Mouse (Mus musculus): ENCODE measurements around the gene Rassf1. TPM values are rescaled to one million over a fixed set of nuclear protein-coding genes. Genes with fewer than 3 reads are reported as not detected.
A peak's percentile ranks its signal among the peaks of the same experiment; 100 is the strongest.

Rassf1 gene
- polyA plus RNA-seq, 1 experiment from 2014 or later, result 44.0 TPM

DNA sequence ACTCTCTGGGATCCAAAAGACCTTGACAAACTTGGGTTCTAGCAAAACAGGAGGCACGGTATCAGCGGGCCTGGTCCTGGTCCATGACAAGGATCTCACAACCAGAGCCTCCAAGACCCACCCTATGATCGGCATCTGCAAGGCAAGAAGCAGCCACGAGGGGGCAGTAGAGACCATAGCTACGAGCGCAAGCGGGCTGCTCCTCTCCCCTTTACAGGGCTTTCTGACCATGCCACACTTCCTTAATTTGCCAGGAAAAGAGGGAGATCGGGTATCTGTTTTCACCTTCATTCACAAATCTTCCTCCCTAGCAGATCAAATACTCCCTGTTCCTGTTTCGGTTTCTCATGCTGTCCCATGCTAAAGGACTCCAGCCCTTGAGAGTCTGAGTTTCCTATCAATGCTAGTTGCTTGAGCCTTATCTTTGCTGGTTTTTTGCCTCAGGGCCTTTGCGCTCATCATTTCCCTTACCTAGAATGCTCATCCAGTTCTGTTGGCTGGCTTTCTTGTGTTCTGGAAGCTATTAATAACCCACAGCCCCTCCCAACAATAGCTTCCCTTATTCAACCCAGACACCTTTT lies 50.8 kb downstream of the Rassf1 start:
- no peaks in the 10 kb centered on the region for H3K9me3 ChIP-seq (ENCODE audit: control insufficient read depth, low read length)
- H3K36me3 ChIP-seq (ENCODE audit: control insufficient read depth, insufficient read depth, low read length), result no peaks in the 10 kb centered on the region
- WGBS, result 14% methylated on average over 10 of the region's 10 CpGs
- H3K4me1 ChIP-seq (ENCODE audit: control insufficient read depth, insufficient read depth, low read length), result peaks cover 26% of the 10 kb centered on the region
- H3K9ac ChIP-seq (ENCODE audit: low read length), result peak overlapping the region; percentile 51; the same call in 1 of the 2 replicates
- H3K27me3 ChIP-seq (ENCODE audit: control insufficient read depth, insufficient read depth, low read length), result no peaks in the 10 kb centered on the region
- no peak overlapping the region for H3K4me2 ChIP-seq
- H3K27ac ChIP-seq (ENCODE audit: low read depth, low read length), result no peak overlapping the region
- peak; percentile 72 for ATAC-seq (ENCODE audit: low FRiP score)
- H3K4me3 ChIP-seq (ENCODE audit: low read depth, low read length), result no peak overlapping the region
- DNase-seq (ENCODE audit: low spot score, missing footprints), result peak; percentile 100

- DNase-seq (ENCODE audit: low spot score, missing footprints), result no peak
- Histone ChIP-seq H3K4me3 (ENCODE audit: low read depth, low read length) (no peak overlapping the region), H3K27me3 (ENCODE audit: control insufficient read depth, insufficient read depth, low read length) (no peaks in the 10 kb centered on the region), H3K9me3 (ENCODE audit: control insufficient read depth, low read length) (no peaks in the 10 kb centered on the region), H3K27ac (ENCODE audit: low read depth, low read length) (no peak overlapping the region), H3K4me2 (no peak overlapping the region), H3K9ac (ENCODE audit: low read length) (no peak overlapping the region), H3K36me3 (ENCODE audit: control insufficient read depth, insufficient read depth, low read length) (no peaks in the 10 kb centered on the region), H3K4me1 (ENCODE audit: control insufficient read depth, insufficient read depth, low read length) (peaks cover 27% of the 10 kb centered on the region)
- ATAC-seq (ENCODE audit: low FRiP score), result peak; percentile 12; the same call in 1 of the 2 replicates
- 83% methylated on average over 6 of the region's 6 CpGs for WGBS
These were observed 51.9 kb downstream of the Rassf1 start for GRCm38 (mm10) chr9:107603251-107603650.

GRCm38 (mm10) chr9:107605041-107605661 lies 53.8 kb downstream of the Rassf1 start:
- Histone ChIP-seq H3K27ac (ENCODE audit: low read depth, low read length) (no peak overlapping the region), H3K27me3 (ENCODE audit: control insufficient read depth, insufficient read depth, low read length) (no peaks in the 10 kb centered on the region), H3K4me2 (0 out of 2 replicates have a peak overlapping the region, but pooled peaks have one; percentile 3), H3K4me3 (ENCODE audit: low read depth, low read length) (no peak overlapping the region), H3K9me3 (ENCODE audit: control insufficient read depth, low read length) (no peaks in the 10 kb centered on the region), H3K36me3 (ENCODE audit: control insufficient read depth, insufficient read depth, low read length) (no peaks in the 10 kb centered on the region), H3K4me1 (ENCODE audit: control insufficient read depth, insufficient read depth, low read length) (peaks cover 39% of the 10 kb centered on the region), H3K9ac (ENCODE audit: low read length) (peak overlapping the region; percentile 43; the same call in 1 of the 2 replicates)
- DNase-seq (ENCODE audit: low spot score, missing footprints) (no peak), ATAC-seq (ENCODE audit: low FRiP score) (no peak)
- 38% methylated on average over 22 of the region's 23 CpGs for WGBS

GRCm38 (mm10) chr9:107606591-107606990 lies 55.2 kb downstream of the Rassf1 start:
- H3K4me3 ChIP-seq (ENCODE audit: low read depth, low read length), result no peak overlapping the region
- WGBS, result 16% methylated on average over 9 of the region's 9 CpGs
- DNase-seq (ENCODE audit: low spot score, missing footprints), result no peak

GRCm38 (mm10) chr9:107607036-107607435 lies 55.7 kb downstream of the Rassf1 start:
- H3K9ac ChIP-seq (ENCODE audit: low read length), result 0 out of 2 replicates have a peak overlapping the region, but pooled peaks have one; percentile 18
- H3K4me3 ChIP-seq (ENCODE audit: low read depth, low read length), result no peak overlapping the region
- ATAC-seq (ENCODE audit: low FRiP score), result no peak
- H3K27me3 ChIP-seq (ENCODE audit: control insufficient read depth, insufficient read depth, low read length), result no peaks in the 10 kb centered on the region
- H3K4me2 ChIP-seq, result no peak overlapping the region
- WGBS, result 71% methylated on average over 2 of the region's 2 CpGs
- peaks cover 46% of the 10 kb centered on the region for H3K4me1 ChIP-seq (ENCODE audit: control insufficient read depth, insufficient read depth, low read length)
- no peak for DNase-seq (ENCODE audit: low spot score, missing footprints)
- H3K9me3 ChIP-seq (ENCODE audit: control insufficient read depth, low read length), result no peaks in the 10 kb centered on the region
- H3K27ac ChIP-seq (ENCODE audit: low read depth, low read length), result no peak overlapping the region
- H3K36me3 ChIP-seq (ENCODE audit: control insufficient read depth, insufficient read depth, low read length), result no peaks in the 10 kb centered on the region

More at GRCm38 (mm10) chr9:107606591-107606990, 55.2 kb downstream of the Rassf1 start:
- Histone ChIP-seq H3K27me3 (ENCODE audit: control insufficient read depth, insufficient read depth, low read length) (no peaks in the 10 kb centered on the region), H3K4me2 (no peak overlapping the region), H3K9ac (ENCODE audit: low read length) (0 out of 2 replicates have a peak overlapping the region, but pooled peaks have one; percentile 18), H3K9me3 (ENCODE audit: control insufficient read depth, low read length) (no peaks in the 10 kb centered on the region), H3K4me1 (ENCODE audit: control insufficient read depth, insufficient read depth, low read length) (peaks cover 43% of the 10 kb centered on the region), H3K27ac (ENCODE audit: low read depth, low read length) (no peak overlapping the region), H3K36me3 (ENCODE audit: control insufficient read depth, insufficient read depth, low read length) (no peaks in the 10 kb centered on the region)
- ATAC-seq (ENCODE audit: low FRiP score), result no peak

DNA sequence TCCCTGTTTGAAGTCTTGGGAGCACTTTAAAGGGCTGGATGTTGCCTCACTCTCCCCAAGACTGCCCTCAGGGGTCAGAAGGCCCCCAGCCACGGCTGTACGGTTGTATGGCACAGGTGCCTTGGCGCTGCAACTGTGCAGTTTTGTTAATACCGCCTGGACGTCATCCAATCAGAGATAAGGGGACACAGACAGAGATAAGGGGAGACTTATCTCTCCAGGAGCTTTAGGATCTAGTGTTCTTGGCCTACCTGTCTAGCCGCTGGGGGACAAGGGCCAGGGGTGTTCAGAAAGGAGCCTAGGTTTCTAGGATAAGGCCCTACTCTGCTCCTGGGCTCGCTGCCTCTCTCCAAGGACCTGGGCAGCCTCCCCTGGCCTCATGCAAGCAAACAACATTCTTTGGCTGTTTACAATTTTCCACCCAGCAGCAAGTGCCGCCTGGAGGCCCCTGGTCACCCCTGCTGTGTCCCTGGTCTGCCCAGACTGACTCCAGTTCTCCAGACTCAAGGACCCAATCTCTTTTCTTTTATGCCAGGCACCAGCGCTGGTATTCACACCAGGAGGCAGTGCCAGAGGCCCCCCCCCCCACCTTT lies 56.4 kb downstream of the Rassf1 start:
- DNase-seq (ENCODE audit: low spot score, missing footprints), result no peak
- H3K9ac ChIP-seq (ENCODE audit: low read length), result no peak overlapping the region
- H3K4me1 ChIP-seq (ENCODE audit: control insufficient read depth, insufficient read depth, low read length), result peaks cover 46% of the 10 kb centered on the region
- ATAC-seq (ENCODE audit: low FRiP score), result no peak
- no peaks in the 10 kb centered on the region for H3K27me3 ChIP-seq (ENCODE audit: control insufficient read depth, insufficient read depth, low read length)
- 66% methylated on average over 9 of the region's 9 CpGs for WGBS
- H3K4me2 ChIP-seq, result no peak overlapping the region
- H3K9me3 ChIP-seq (ENCODE audit: control insufficient read depth, low read length), result no peaks in the 10 kb centered on the region
- no peak overlapping the region for H3K27ac ChIP-seq (ENCODE audit: low read depth, low read length)
- no peaks in the 10 kb centered on the region for H3K36me3 ChIP-seq (ENCODE audit: control insufficient read depth, insufficient read depth, low read length)
- H3K4me3 ChIP-seq (ENCODE audit: low read depth, low read length), result no peak overlapping the region

DNA sequence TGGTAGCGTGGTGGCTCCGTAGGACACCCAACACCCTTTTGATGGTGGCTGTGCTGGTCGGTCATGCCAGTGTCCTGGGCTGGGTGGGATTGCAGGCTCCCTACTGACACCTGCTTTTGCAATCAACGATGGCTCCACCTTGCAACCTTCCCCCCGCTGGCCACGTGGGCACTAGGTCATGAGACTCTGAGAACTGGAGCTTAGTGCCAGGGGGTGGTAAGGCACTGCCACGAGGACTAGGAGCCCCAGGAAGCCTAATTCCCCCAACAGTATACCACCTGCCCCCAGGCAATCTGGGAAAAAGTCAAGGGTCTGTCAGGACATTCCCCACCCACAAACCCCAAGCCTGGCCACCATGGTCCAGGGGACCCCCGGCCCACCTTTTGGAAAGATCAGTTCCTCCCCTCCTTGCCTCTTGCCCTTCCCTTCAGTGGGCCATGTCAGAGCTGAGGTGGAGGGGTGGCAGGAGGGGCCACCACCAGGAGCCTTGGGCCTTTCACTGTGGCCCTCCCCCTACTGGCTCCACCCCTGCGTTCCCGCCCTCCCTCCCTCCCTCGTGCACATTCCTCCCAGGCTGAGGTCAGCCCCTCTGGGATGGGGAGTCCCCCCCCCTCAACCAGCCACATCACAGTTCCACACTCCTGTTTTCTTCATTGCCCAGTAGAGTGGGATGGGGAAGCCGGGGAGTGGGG lies 57.5 kb downstream of the Rassf1 start, which contains the start of gene Sema3b:
TSS of gene Sema3b (minus strand) at position 489 of the 692 bp plus-strand sequence.
- 46% methylated on average over 11 of the region's 12 CpGs for WGBS
- Histone ChIP-seq H3K36me3 (ENCODE audit: control insufficient read depth, insufficient read depth, low read length) (no peaks in the 10 kb centered on the region), H3K9me3 (ENCODE audit: control insufficient read depth, low read length) (no peaks in the 10 kb centered on the region), H3K4me1 (ENCODE audit: control insufficient read depth, insufficient read depth, low read length) (peaks cover 50% of the 10 kb centered on the region), H3K27me3 (ENCODE audit: control insufficient read depth, insufficient read depth, low read length) (no peaks in the 10 kb centered on the region), H3K27ac (ENCODE audit: low read depth, low read length) (no peak within 1 kb of the TSS), H3K4me2 (no peak within 1 kb of the TSS), H3K4me3 (ENCODE audit: low read depth, low read length) (no peak within 1 kb of the TSS), H3K9ac (ENCODE audit: low read length) (peak within 1 kb of the TSS; percentile 31; the same call in 1 of the 2 replicates)
- no peak for DNase-seq (ENCODE audit: low spot score, missing footprints)
- ATAC-seq (ENCODE audit: low FRiP score), result no peak

DNA sequence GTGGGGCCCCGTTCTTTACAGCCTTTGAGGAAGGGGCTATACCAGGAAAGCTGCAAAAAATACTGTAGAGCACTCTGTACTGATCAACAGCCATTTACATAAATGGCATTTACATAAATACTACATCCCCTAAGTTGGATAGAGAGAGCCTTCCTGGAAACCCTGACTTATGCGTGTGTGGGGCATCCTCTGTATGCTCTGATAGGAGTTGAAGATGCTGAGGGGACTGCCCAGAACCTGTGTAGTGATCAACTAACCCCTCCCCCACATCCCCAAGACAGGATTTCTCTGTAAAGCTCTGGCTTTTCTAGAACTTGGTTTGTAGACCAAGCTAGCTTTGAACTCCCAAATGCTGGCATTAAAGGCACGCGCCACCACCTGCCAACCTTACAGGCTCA lies 58.1 kb downstream of the Rassf1 start:
- no peak for DNase-seq (ENCODE audit: low spot score, missing footprints)
- peak overlapping the region; percentile 31; the same call in 1 of the 2 replicates for H3K9ac ChIP-seq (ENCODE audit: low read length)
- H3K27ac ChIP-seq (ENCODE audit: low read depth, low read length), result no peak overlapping the region
- no peaks in the 10 kb centered on the region for H3K9me3 ChIP-seq (ENCODE audit: control insufficient read depth, low read length)
- peaks cover 4% of the 10 kb centered on the region; the same call in 1 of the 2 replicates for H3K36me3 ChIP-seq (ENCODE audit: control insufficient read depth, insufficient read depth, low read length)
- WGBS, result 72% methylated on average over 4 of the region's 4 CpGs
- no peak overlapping the region for H3K4me3 ChIP-seq (ENCODE audit: low read depth, low read length)
- H3K4me2 ChIP-seq, result no peak overlapping the region
- H3K27me3 ChIP-seq (ENCODE audit: control insufficient read depth, insufficient read depth, low read length), result no peaks in the 10 kb centered on the region
- ATAC-seq (ENCODE audit: low FRiP score), result no peak
- H3K4me1 ChIP-seq (ENCODE audit: control insufficient read depth, insufficient read depth, low read length), result peaks cover 47% of the 10 kb centered on the region

Measured in midbrain, embryonic 11.5 days (tissue).